8 mouse cellular contexts compared by ENCODE assay signal in genomic region chr2:155583927-155584530, GRCm38 (mm10). TPM values are rescaled to one million over a fixed set of nuclear protein-coding genes. Genes with fewer than 3 reads are reported as not detected.
DNase-seq lines count a peak whose midpoint lies in the region; ATAC-seq and TF ChIP-seq lines count a peak whose summit lies in the region.

No protein-coding gene starts in this region.

- 42% methylated on average over 5 of the region's 5 CpGs for WGBS in forebrain, embryonic 11.5 days
- WGBS in liver, embryonic 13.5 days (ENCODE audit: insufficient replicate concordance), result 53% methylated on average over 5 of the region's 5 CpGs

- no peak for TF ChIP-seq POLR2A in bone marrow macrophage, adult 2 months (IDR thresholded peaks at IDR 0.05; ENCODE audit: borderline replicate concordance, low read depth, low read length)

- H3K4me2 ChIP-seq in forebrain, embryonic 11.5 days (ENCODE audit: low read depth, low read length, severe bottlenecking), result no peak overlapping the region
- H3K4me2 ChIP-seq in liver, embryonic 13.5 days, result no peak overlapping the region

- H3K9me3 ChIP-seq in forebrain, embryonic 11.5 days (ENCODE audit: control insufficient read depth, low read length), result no peaks in the 10 kb centered on the region
- H3K9me3 ChIP-seq in liver, embryonic 13.5 days (replicated peaks), result no peaks in the 10 kb centered on the region

- H3K36me3 ChIP-seq in forebrain, embryonic 11.5 days (ENCODE audit: control insufficient read depth, insufficient read depth, low read length), result no peaks in the 10 kb centered on the region
- H3K36me3 ChIP-seq in liver, embryonic 13.5 days, result peaks cover 62% of the 10 kb centered on the region

- H3K4me3 ChIP-seq in bone marrow macrophage, adult 2 months (ENCODE audit: insufficient read depth, low read length), result no peak overlapping the region
- no peak overlapping the region for H3K4me3 ChIP-seq in forebrain, embryonic 11.5 days (ENCODE audit: low read depth, low read length)
- H3K4me3 ChIP-seq in liver, embryonic 13.5 days (replicated peaks), result no peak overlapping the region

- DNase-seq in frontal cortex, postnatal 36 days (ENCODE audit: low spot score in 2 of 2), result peak; percentile 18 to 66
- peak; percentile 53 for DNase-seq in CD4-positive helper T cell, adult 2 months (ENCODE audit: low read depth, low spot score)
- DNase-seq in forebrain, embryonic 11.5 days (ENCODE audit: low spot score), result peak; percentile 77
- peak; percentile 88 for DNase-seq in kidney, adult 9 months
- peak; percentile 34 for DNase-seq in liver, embryonic 13.5 days
- DNase-seq in retina, postnatal 1 day, result peak; percentile 73

- TF ChIP-seq CTCF in bone marrow macrophage, adult 2 months (IDR thresholded peaks at IDR 0.05; ENCODE audit: low read depth, low read length), result peak; percentile 37; the same call in 1 of the 2 replicates

- ATAC-seq in frontal cortex, adult (ENCODE audit: low TSS enrichment), result no peak
- ATAC-seq in forebrain, embryonic 11.5 days (replicated peaks; ENCODE audit: low FRiP score), result 0 out of 2 replicates have a peak, but pooled peaks have one; percentile 49
- no peak for ATAC-seq in liver, embryonic 13.5 days (ENCODE audit: low read depth)

- H3K4me1 ChIP-seq in bone marrow macrophage, adult 2 months (ENCODE audit: control insufficient read depth, insufficient read depth, low read length), result peaks cover 11% of the 10 kb centered on the region
- H3K4me1 ChIP-seq in forebrain, embryonic 11.5 days (replicated peaks; ENCODE audit: control insufficient read depth, insufficient read depth, low read length), result no peaks in the 10 kb centered on the region; the same call in 1 of the 2 replicates
- H3K4me1 ChIP-seq in liver, embryonic 13.5 days (replicated peaks), result peaks cover 17% of the 10 kb centered on the region

- no peak overlapping the region for H3K9ac ChIP-seq in forebrain, embryonic 11.5 days (ENCODE audit: low read length)
- H3K9ac ChIP-seq in liver, embryonic 13.5 days, result no peak overlapping the region

- H3K27me3 ChIP-seq in forebrain, embryonic 11.5 days (ENCODE audit: control insufficient read depth, insufficient read depth, low read length), result no peaks in the 10 kb centered on the region
- H3K27me3 ChIP-seq in liver, embryonic 13.5 days, result no peaks in the 10 kb centered on the region

- H3K27ac ChIP-seq in bone marrow macrophage, adult 2 months (ENCODE audit: insufficient read depth, low read depth, low read length), result no peak overlapping the region
- H3K27ac ChIP-seq in forebrain, embryonic 11.5 days (ENCODE audit: low read depth, low read length), result no peak overlapping the region
- H3K27ac ChIP-seq in liver, embryonic 13.5 days, result no peak overlapping the region

RNA-seq across cellular contexts. Expression of gene Gss, which starts 8.6 kb away (rescaled TPM):
- 10.5 and 12.9 TPM in 2 replicates for polyA plus RNA-seq in bone marrow macrophage, adult 2 months (2012; ENCODE audit: insufficient read depth, insufficient read length, missing spikeins)
- polyA plus RNA-seq in forebrain, embryonic 11.5 days (2014; fragmentation: Nextera tagmentation; extraction: Ambion mirVana), result 18.1 and 22.3 TPM in 2 replicates
- 67.3 and 68.2 TPM in 2 replicates for polyA plus RNA-seq in liver, embryonic 13.5 days (2015; fragmentation: Nextera tagmentation; extraction: Ambion mirVana)

RNA-seq across cellular contexts. Expression of gene Myh7b, which starts 27.0 kb away (rescaled TPM):
- polyA plus RNA-seq in bone marrow macrophage, adult 2 months (2012; ENCODE audit: insufficient read depth, insufficient read length, missing spikeins), result not detected in 2 replicates
- 0.27 and 0.31 TPM in 2 replicates for polyA plus RNA-seq in forebrain, embryonic 11.5 days (2014; fragmentation: Nextera tagmentation; extraction: Ambion mirVana)
- 2.2 TPM in 2 replicates for polyA plus RNA-seq in liver, embryonic 13.5 days (2015; fragmentation: Nextera tagmentation; extraction: Ambion mirVana)

Comparison
In these comparisons a context has a peak if more than half of its experiments do, and no peak if none do; other contexts are left out.
1. DNase-seq: peak in every context shown above with its lines; median percentile 88 in kidney, adult 9 months; 77 in forebrain, embryonic 11.5 days; 73 in retina, postnatal 1 day; 53 in CD4-positive helper T cell, adult 2 months; 42 in frontal cortex, postnatal 36 days; 34 in liver, embryonic 13.5 days.